Mouse (Mus musculus): Measurements from ENCODE around the gene Nans.

Gene Nans

DNA sequence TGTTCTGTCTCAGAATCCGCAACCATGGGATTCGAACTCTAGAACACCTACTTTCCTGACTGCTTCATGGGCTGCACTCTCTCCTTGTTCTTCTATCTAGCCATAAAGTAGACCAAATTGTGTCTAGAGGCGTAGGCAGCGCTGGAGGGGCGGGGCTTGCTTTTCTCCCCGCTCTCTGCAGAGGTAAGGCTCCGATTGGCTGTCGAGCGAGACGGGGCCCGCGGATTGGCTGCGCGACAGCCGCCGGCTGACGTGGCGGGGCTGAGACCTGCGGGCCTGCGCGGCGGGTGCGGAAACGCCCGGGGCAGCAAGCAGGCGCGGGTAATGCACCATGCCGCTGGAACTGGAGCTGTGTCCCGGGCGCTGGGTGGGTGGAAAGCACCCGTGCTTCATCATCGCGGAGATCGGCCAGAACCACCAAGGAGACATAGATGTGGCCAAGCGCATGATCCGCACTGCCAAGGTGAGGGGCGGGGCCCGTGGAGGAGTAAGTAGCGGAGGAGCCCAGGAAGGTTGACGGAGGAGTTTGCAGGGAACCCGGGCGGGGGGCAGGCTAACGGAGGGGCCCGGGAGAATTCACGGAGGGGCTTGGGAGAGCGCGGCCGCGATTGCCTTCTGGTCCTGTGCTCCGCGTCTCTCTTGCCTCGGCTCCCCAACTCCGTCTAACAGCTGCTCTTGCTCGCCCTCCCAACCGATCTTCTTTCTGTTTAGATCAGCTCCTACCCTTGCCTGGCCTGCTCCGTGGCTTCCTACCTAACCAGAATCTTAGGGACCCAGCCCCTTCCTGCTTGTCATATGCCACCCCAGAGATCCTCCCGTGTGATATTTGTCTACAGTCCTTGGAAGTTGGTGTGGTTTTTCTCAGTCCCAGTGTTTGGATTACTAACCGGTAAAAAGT lies at the start of gene Nans:
Nans (plus strand) TSS at position 221 of the 898 bp plus-strand sequence.
- DNase-seq (ENCODE audit: low read depth, low spot score): peak; percentile 90

GRCm38 (mm10) chr4:46442501-46442900 lies 46.5 kb upstream of the Nans start:
- no peak for DNase-seq (ENCODE audit: low read depth, low spot score)

DNA sequence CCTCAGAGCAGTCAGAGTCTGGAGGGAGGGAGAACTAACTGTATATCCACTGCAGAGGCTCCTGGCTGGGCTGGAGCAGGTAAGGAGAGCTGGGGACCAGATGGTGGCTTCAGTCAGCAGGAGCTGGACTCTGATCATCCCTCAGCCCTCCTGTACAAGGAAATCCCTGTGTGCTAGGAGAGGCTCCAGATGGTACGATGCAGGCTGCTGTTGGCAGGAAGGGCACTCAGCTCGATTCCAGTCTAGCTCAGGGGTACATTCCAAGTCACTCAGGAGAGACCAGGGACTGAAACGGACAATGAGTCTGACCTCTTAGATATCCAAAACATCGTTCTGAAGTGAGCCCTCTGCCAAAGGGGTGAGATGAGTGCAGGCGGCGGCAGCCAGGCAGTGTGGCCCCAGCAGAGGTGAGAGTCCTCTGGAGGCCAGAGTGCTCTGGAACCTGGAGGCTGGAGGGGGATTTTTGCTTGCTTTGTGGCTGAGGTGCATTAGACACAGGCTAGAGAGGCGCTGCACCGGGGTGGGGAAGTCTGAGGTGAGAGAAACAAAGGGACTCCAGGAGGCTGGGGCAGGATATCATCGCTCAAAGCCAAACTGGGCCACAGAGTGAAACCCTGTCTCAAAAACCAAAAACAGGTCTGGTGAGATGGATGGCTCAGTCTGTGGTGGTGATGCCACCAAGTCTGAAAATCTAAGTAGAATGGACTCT lies 43.7 kb upstream of the Nans start:
- no peak for DNase-seq (ENCODE audit: low read depth, low spot score)

GRCm38 (mm10) chr4:46447461-46447860 lies 41.6 kb upstream of the Nans start:
- DNase-seq (ENCODE audit: low read depth, low spot score): no peak

DNA sequence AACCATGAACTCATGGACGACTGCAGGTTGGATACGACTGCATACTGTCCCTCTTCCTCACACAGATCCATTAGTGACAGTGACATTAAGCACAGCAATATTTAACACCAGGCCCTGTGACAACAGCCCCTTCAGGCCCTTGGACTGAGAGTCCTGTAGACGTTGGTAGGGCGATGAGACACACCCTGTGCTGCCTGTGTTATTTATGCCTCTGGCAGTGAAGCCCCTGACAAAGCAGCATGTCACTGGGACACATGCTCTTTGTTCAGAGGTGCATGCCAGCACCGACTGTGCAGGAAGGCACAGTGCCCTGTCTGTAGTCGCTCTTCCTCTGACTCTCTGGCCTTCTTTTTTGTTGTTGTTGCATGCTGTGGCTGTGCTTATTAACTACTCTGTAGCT lies 40.2 kb upstream of the Nans start:
- no peak for DNase-seq (ENCODE audit: low read depth, low spot score)

DNA sequence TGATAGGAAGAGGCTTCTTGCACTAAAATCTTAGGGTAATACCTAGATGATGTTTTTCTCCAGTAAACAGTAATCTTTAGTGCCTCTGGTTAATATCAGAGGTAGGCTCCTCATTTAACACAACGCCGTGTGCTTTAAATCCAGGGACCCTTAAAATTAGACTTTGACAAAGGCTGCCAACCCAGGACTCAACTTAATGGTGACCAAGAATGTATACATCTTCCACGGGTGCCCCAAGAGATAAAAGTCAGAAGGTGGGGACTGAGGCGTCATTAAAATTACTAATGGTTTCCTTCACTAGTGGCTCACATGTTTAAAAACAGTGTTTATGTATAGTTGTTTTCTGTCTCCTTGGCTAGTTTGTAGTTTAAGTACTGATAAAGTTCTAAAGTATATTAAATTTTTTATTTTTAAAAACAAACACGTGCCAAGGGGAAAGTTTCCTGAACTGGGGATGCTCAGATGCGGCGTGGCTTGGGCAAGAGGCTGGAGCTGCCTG lies 39.0 kb upstream of the Nans start:
- DNase-seq (ENCODE audit: low read depth, low spot score): no peak

DNA sequence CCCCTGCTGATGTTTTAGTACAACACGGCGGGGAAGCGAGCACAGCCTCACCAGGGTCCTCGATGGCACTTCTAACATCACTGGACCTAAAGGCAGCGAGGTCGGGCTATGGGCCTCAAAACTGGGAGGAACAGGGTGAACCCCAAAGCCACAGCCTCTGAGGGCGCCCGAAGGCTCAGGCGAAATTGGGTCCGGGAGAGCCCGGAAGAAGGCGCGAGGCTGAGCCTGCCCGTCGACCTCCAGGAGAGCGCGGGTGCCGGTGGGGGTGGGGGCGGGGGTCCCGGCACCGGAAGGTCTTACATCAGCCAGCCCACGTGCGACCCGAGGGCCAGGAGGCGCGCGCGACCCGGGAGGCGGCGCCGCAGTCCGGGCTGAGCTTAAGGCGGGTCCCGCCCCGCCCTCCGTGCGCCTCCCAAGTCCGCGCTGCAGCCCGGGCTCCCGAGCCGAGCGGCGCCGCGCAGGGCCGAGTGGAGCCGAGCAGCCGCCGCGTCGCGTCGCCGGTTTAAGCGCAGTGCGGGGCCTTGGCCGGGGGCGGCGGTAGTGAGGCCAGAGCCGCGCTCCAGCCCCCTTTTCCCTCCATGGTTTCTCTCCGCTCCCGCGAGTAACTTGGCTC lies 38.4 kb upstream of the Nans start, which contains the start of gene Anp32b:
Anp32b (plus strand) TSS at position 384 of the 613 bp plus-strand sequence.
- DNase-seq (ENCODE audit: low read depth, low spot score): peak; percentile 88

DNA sequence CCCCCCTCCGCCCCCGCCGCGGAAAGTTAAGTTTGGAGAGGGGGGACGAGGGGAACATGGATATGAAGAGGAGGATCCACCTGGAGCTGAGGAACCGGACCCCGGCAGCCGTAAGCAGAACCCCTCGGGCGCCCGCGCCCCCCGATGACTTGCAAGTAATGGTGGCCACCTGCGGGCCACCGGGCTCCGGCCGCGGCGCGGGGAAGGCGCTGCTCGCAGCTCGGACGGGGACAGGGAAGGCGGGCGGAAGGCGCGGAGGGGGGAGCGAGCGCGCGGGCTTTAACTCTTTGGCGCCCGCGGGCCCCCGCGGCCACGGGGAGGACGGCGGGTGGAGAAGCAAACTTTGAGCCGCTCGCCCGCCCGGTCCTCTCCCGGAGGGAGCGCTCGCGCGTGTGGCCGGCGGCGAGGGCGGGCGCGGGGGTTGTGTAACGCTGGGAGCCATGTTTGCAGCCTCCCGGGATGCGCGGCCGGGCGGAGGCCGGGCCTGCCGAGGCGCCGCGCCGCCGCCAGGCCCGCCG lies 37.7 kb upstream of the Nans start:
- peak; percentile 43 for DNase-seq (ENCODE audit: low read depth, low spot score)

DNA sequence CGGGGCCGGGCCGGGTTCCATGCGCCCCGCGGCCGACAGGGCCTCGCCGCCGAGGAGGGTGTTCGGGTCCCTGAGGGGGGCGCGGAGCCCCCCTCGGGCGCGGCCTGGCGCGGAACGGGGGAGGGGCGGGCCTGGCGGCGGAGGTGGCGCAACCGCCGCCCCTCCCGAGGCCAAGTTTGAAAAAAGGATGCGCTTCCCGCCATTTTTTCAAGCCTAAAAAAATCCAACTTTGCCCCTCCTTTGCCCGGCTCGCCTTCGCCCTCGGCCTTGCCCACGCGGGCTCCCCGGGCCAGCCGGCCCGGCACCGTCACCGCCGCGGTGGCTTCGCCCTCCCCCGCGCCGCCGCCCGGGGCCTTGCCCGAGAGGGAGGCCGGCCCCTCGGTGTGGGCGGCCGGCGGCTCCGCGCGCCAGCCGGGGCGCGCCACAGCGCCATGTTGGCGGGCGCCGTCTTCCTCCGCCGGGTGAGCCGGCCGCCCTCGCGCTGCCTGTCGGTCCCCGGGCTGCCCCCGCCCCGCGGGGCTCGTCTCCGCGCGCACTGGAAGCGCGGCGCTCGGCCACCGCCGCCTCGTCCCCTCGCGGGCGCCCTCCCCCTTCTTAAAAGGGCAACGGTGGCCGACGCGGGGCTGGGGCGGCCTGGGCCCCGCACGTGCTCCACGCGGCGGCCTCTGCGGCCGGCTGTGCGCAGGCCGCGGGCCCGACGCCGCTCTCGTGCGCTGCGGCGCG lies 37.1 kb upstream of the Nans start:
- no peak for DNase-seq (ENCODE audit: low read depth, low spot score)

DNA sequence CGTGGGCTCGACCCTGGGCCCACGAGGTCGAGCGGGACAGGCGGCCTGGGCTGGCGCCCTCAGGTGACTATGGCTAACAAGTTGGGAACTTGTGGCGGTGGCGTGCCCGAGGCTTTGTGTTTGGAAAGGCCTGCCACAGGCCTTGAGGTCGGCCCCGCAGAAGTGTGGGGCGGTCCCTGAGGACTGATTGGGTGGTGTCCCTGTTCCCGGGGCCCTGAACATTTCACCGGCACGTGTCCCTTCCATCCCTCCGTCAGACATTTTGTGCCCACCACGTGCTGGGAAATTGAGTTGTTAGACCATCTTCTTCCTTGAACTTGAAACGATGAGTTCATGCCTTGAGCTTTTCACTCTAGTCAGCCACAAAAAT lies 36.6 kb upstream of the Nans start:
- peak; percentile 61 for DNase-seq (ENCODE audit: low read depth, low spot score)

DNA sequence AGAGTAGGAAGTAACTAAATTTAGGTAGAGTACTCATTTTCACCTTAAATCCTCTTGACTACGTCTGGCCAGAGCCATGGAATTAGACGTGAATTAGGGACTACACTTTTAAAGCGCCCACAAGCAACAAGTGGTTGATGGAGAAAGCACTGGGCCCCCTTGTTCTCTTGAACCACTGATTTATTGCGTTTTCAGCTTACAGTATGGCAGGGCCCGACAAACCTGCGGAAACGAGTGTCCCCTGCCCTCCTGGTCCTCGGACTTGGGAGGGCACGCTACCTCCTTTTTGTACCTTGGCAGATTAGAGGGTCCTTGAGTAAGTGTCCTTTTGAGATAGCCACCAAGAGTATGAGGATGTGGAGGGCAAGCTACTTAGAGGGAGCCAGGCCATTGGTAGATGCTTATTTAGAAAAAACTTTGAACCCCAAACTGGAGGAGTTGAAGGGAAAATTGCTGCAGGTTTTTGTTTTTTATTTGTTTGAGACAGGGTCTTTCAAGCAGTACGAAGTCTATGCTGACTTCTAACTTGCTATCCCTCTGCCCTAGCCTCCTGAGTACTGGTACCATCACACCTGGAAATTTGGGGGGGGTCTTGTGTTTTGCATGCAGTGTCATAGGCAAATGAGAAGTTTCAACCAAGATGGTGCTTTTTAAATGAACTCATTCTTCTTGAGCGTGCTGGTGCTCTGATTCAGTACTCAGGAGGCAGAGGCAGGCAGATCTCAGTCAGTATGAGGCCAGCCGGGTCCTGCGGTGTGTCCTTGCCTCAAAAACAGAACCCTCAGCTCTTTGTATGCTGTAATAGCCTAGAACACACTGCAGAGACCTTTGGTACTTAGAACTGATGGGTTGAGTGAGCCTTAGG lies 36.0 kb upstream of the Nans start:
- DNase-seq (ENCODE audit: low read depth, low spot score): no peak

DNA sequence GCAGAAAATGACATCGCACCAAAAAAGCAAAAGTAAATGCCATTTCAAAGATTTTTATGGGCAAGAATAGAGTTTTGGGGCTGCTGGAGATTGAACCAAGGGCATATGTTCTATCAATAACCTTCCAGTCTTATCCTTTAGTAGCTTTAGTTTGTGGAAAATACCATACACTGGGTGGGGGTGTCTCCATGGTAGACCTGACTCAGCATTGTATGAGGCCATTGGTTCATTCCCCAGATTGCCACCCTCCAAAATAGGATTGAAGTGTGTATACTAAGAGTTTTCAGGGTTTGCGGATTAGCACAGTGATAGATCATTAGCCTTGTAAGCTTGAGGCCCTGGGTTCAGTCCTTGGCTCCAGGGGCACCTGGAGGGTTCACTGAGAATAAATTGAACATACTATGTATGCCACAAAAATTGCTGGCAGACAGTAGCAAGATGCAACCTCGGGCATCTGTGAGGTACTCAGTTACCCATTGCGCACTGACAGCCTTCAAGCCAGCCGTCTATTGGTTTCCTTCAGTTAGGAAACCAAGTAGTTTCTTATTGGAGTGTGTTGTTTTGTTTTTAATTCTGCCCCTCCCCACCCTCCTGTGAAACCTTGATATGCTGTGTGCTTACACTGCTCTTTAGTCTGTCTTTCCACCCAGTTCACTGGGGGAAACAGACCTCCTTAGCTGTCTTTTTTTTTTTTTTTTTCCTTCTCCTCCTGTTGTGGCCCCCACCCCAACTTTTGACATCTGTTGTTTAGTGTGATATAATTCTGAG lies 34.8 kb upstream of the Nans start:
- peak; percentile 64 for DNase-seq (ENCODE audit: low read depth, low spot score)

DNA sequence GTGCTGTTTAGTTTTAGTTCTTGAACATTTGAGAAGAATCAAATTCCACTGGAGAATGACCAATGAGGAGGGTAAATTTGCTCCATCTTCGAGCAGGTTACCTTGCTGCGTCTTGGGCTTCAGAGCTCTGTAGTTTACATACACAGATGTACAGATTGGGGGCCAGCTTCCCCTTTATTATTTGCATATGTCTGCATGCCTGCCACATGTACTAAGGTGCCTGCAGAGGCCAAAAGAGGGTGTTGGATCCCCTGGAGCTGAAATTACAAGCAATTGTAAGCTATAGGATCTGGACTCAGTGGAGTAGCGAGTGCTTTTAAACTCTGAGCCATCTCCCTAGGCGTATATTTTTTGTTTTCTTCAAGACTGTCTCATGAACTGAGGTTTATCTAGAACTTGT lies 32.3 kb upstream of the Nans start:
- no peak for DNase-seq (ENCODE audit: low read depth, low spot score)

- no peak for DNase-seq (ENCODE audit: low read depth, low spot score)
Measured at GRCm38 (mm10) chr4:46457186-46457585, 31.9 kb upstream of the Nans start.

- DNase-seq (ENCODE audit: low read depth, low spot score): no peak
Measured at GRCm38 (mm10) chr4:46458411-46458810, 30.6 kb upstream of the Nans start.

DNA sequence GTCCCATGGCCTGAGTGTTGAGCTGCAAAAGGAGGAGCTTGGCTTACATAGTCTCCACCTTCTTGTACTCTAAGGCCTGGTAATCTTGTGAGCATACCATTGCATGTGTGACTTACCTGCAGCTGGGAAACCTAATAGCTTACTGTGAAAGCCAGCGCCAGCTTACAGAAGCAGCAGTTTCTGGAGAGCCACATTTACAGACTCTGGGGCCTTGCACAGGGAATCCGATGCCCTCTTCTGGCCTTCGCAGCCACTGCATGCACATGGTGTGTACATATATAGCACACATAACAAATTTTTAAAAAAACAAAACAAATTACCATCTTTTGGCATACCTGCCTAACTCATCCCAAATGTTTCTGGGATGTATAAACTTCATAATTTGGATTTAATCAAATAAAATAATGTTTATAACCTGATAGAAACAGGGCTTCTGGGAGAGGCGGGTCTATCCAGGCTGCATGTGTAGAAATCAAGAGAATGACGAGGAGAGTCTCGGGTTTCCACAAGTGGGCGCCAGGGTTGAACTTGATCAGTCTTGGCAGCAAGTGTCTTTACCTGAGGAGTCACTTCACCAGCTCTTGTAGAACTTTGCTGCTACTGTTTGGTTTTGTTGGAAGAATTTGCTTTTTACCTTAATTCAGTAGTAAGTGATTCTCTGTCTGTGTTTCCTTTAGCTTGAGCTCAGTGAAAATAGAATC lies 25.8 kb upstream of the Nans start:
- DNase-seq (ENCODE audit: low read depth, low spot score): peak; percentile 37

GRCm38 (mm10) chr4:46465740-46466139 lies 23.3 kb upstream of the Nans start:
- no peak for DNase-seq (ENCODE audit: low read depth, low spot score)

DNA sequence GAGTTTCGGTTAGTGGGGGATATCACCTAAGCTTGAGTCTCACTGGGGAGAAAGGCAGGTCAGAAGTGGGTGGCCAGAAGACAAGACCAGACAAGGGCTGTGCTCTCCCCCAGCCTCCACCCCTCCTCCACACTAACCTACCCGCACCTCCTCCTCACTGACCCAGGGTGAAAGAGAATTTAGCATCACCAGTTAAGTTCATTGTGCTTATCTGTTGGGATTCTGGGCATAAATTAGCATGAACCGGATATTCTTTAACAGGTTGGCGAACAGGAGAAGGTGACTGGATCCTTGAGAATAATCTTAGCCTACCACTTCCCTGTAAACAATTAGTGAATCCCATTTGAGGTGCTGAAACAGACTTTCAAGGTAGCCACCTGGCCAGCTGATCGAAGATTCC lies 13.9 kb upstream of the Nans start:
- no peak for DNase-seq (ENCODE audit: low read depth, low spot score)

DNA sequence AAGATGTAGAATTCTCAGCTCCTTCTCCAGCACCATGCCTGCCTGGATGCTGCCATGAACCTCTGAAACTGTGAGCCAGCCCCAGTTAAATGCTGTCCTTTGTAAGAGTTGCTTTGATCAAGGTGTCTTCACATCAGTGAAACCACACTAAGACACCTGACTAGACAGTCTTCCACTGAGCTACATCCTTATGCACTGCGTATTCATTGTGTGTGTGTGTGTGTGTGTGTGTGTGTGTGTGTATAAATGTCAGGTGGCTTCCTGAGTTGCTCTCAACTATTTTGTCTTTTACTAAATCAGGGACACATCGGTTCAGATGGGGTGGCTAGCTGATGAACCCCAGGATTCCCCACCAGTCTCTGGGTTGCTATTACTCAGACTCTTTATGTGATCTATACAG lies 10.0 kb upstream of the Nans start:
- no peak for DNase-seq (ENCODE audit: low read depth, low spot score)
